Mouse (Mus musculus) thymus, adult 18-20 months (tissue): ENCODE results near the gene Hpca.
A peak's percentile ranks its signal among the peaks of the same experiment; 100 is the strongest.

Experiments
- DNase-seq, 2 experiments: peaks; one replicate each; pipeline ENCODE4 v3.0.0; 2022; ENCODE audit warnings: mixed read lengths in 2 of 2

The Hpca gene

GRCm38 (mm10) chr4:129136189-129136578 lies 14.3 kb upstream of the Hpca start:
- DNase-seq: no peak

- DNase-seq: no peak
These were observed 13.8 kb upstream of the Hpca start for GRCm38 (mm10) chr4:129135637-129136036.

DNA sequence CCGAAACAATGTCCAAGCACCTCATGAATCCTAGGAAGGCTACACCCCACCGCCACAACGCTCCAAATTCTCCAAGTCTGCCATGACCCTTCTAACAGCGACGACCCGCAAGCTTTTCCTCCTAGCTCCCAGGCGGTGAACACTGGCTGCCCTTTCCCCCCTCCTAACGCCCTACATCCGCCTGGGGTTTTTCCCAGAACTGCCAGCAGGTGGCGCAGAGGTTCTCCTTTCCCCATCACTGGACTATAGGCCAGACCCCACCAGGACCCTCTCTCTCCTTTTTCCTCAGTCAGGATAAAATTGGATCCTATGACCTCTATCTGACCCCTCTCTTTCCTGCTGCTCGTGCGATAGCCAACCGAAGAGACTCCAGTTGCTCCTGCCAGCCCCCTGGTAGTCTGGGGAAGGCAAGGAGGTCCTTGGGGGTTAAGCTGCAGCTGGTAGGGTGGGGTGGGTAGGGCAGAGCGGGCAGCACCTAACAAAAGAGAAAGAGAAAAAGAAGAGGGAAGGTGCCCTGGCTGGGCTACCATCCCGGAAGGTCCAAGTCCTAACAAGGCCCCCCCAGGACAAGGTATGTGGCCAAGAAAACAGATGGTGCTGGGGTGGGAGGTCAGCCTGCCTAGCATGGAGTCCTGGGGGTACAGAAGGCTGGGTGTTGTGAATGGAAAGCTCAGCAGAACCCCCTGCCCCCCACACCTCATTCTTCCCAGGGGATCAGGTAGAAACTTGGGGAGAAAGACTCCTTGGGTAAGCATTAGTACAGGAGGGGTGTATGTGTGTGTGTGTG lies 13.2 kb upstream of the Hpca start:
- DNase-seq: peak in 1 of 2 experiments; percentile 39

GRCm38 (mm10) chr4:129130755-129131303 lies 9.0 kb upstream of the Hpca start:
- DNase-seq: peak; percentile 30 to 45

DNA sequence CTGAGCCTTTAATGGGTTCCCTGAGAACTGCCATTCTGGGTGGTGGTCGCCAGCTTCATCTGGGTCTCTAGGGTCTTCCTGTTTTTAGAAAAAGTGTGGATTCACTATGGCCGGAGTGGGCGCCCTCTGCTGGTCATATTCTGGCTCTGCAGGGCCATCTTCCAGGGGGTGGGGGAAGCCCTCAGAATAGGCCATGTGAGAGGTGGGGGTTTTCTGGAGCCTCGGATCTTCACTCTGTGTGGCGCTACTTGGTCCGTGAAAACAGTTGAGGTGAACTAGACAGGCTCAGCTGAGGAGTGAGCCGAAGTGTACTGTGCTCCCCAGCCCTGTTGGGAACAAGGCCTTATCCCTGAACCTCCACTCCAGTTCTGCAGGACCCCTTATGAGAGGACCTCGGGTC lies 8.3 kb upstream of the Hpca start:
- peak in 1 of 2 experiments; percentile 23 for DNase-seq

DNA sequence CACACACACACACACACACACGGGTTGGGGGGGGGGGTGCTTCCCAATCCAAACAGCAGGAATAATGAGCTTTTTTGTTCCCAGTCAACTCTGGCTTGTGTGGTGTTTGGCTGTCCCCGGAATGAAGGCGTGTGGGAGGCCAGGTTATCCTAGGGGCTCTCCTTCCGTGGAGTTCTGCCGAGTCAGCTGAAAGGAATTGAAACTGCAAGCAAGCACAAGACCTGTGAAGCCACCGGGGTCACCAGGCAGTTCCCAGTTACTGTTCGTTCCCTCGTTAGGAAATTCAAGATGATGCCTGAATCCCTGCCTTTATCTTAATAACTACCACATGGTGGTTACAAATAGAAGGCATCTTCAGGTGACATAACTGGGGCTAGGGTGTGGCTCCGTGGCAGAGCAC lies 7.6 kb upstream of the Hpca start:
- DNase-seq: no peak

DNA sequence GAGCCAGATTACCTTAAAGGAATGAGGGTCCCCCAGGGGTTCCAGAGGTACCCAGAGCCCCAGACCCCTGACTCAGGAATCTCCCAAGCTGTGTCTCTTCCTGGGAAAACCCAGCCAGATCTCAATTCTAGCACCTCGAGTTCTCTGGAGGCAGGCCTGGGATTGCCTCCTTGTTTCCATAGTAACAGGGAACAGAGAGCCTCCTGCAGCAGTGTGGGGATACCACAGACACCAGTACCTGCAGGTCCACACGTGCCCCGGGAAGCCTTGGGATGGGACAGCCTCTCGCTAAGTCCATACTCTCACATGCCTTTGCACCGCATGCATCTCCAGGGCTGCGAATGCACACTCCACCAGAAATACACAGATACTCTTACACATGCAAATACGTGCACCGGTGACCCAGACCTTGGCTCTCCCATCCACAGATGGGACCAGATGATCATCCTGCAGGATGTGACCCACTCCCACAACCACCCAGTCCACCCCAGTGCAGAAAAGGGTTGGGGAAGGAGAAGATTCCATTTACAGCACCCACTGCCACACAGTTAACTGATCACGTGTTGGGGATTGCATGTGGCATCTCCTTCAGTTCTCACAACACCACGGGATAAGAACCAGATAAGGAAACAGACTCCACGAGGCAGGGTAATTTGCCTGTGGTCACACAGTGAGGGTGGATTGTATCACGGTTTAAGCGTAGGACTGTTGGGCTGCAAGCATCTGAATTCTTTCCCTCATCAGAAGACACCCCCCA lies 6.9 kb upstream of the Hpca start:
- no peak for DNase-seq

GRCm38 (mm10) chr4:129125736-129126451 lies 4.1 kb upstream of the Hpca start:
- no peak for DNase-seq

DNA sequence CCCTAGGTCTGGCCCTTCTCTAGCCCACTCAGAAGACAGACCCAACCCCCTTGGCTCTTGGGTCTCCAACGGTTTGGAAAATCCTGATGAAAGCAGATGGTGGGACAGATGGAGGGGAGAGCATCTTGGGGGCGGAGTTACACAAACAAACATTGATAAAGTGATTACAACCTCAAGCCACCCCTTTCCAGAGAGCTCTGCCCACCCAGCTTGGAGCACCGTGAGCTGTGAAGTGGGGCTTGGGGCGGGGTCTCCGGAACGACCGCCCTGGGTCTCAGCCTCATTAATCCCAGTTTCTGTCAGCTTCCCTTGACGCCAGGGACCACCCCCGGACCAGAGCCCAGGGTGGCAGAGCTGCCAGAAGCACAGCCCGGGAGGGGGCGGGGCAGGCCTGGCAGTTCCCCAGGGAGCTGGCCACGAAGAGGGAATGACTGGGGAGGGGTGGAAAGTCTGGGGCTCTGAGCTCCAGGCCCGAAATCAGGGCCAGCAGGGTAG lies 2.9 kb upstream of the Hpca start:
- no peak for DNase-seq

GRCm38 (mm10) chr4:129122719-129123118 lies 883 bp upstream of the Hpca start:
- no peak for DNase-seq

GRCm38 (mm10) chr4:129122107-129122506 lies 271 bp upstream of the Hpca start:
- DNase-seq: no peak

DNA sequence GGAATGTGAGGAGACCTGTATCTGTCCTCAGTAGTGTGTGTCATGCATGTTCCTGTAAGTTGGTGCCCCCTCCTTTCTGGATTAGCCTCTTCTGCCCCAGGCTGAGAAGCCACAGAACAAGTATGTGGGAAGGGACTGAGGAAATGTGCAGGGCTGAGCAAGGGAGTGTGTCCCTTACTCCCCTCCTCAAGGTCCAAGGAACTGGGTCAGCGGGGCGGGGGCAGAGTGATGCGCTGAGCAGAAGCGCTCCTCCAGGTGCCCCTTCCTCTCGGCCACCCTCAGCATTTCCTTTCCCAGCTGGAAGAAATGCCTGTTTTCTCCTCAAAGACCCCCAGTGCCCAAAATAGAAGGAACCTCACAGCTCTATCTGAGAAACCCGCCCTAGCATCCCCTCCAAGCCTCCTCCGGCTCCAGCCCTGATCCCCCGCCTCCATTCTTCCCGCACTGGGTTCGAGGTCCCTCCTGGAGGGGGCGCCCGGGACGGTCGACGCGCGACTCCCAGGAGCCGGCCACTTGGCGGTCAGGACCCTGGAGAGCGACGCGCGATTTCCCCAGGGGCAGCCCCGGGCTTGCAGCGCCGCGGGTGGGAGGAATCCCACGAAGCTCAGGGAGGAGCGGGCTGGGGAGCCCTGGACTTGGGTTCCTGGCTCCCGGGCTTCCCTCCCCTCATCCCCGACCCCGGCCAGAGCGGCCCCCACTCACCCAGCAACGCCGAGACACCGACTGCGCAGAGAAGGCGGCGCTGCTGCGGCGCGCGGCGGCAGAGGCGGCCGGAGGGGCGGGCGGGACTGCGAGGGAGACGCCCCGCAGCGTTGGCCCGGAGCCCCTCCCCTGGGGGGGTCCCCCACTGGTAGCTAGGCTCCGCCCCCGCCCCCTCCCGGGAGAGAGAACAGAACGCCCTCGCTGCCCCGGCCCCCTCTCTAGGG lies 1.1 kb downstream of the Hpca start:
- DNase-seq: peak; percentile 30 to 31

- DNase-seq: no peak
These were observed 2.1 kb downstream of the Hpca start for GRCm38 (mm10) chr4:129119708-129120107.

GRCm38 (mm10) chr4:129117720-129118510 lies 3.9 kb downstream of the Hpca start:
- DNase-seq: no peak

- DNase-seq: no peak
These were observed 5.1 kb downstream of the Hpca start for GRCm38 (mm10) chr4:129116703-129117102.

GRCm38 (mm10) chr4:129113083-129113988 lies 8.5 kb downstream of the Hpca start:
- DNase-seq: peak in 1 of 2 experiments; percentile 29

GRCm38 (mm10) chr4:129112231-129112630 lies 9.6 kb downstream of the Hpca start:
- DNase-seq: no peak

DNA sequence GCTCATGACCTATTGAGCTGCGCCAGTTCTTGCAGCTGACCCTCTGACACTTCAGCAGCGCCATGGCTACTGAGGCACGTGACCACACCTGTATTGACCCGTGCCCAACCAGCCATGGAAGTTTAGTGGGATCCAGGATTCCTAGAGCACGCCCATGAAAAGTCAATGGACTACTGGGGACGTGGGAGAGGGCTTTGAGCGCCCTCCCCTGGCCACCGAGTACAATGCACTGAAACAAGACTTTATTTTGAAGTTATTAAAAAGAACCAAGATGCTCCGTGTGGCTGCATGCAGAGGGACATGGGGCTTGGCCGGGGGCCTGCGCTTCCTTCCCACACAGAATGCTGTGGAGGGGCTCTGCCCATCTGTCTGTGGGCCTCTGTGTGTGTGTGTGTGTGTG lies 10.5 kb downstream of the Hpca start:
- DNase-seq: no peak

GRCm38 (mm10) chr4:129110804-129111203 lies 11.0 kb downstream of the Hpca start:
- DNase-seq: no peak

DNA sequence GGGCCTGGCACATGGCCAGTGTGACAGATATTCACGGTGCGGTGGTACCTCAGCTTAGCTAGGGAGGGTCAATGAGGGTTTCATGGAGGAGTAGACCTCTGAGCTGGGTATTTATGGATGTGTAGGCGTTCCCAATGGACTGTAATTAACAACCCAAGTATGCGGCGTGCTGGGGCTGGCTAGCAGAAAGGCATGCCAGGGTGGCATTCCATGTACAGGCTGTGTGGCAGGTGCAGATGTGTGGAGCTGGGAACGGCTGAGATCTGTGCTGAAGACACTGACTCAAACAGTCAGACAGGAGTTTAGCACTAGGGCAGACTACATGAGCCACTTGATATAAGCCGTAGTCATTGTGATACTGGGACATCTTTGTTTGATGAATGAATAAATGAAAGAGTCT lies 13.2 kb downstream of the Hpca start:
- DNase-seq: no peak
